Mouse (Mus musculus) bone marrow macrophage, adult 2 months (primary cell): ENCODE measurements around the gene Gm21904.
"Not testable (repeated sequence)": the region's sequence is repeated elsewhere in the genome, so short reads cannot be mapped to it uniquely, and the experiment has no call there.

Experiments used
- CTCF ChIP-seq: IDR thresholded peaks from 2 replicates; pipeline ENCODE4 v1.5.1; 2012; ENCODE audit warnings: low read depth, mild to moderate bottlenecking, low read length, moderate library complexity
- POLR2A ChIP-seq: IDR thresholded peaks from 2 replicates; pipeline ENCODE4 v1.6.1; 2012; ENCODE audit warnings: mild to moderate bottlenecking, low read depth, low read length, borderline replicate concordance

DNA sequence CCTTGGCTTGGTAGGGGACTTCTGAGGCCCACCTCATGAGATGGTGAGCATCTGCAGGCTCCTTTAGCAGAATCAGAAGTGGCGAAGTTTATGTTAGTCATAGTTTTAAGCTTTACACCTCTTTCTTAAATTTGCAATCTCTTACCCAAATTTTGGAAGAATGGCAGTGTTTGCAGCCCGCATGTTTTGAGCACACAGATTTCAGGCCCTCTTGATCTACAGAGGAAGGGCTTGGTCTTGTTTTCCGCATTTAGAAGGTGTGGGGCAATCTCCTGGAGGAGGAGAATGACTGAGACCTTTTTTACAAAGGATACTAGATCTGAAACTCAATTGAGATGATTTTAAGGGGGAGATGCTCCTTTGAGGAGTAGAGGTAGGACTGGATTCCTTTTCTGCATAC is at the start of gene Gm21904:
- TF ChIP-seq CTCF, POLR2A: not testable (repeated sequence)
